Mouse (Mus musculus): ENCODE results near the gene Irgm1. TPM values are rescaled to one million over a fixed set of nuclear protein-coding genes. Genes with fewer than 3 reads are reported as not detected.
A peak's percentile ranks its signal among the peaks of the same experiment; 100 is the strongest.

Irgm1 gene
- polyA plus RNA-seq, 1 experiment = 11.4 TPM

GRCm38 (mm10) chr11:48844309-48844708, 27.2 kb downstream of the Irgm1 start:
- Histone ChIP-seq H3K4me3 (ENCODE audit: insufficient read depth, low read length) (no peak overlapping the region), H3K4me1 (ENCODE audit: control insufficient read depth, insufficient read depth, low read length) (no peaks in the 10 kb centered on the region), H3K27ac (ENCODE audit: insufficient read depth, low read length) (no peak overlapping the region)
- TF ChIP-seq CTCF (IDR thresholded peaks at IDR 0.05; ENCODE audit: extremely low read depth, insufficient read depth, low read length) (no peak), POLR2A (IDR thresholded peaks at IDR 0.05; ENCODE audit: extremely low read depth, insufficient read depth, low read length) (no peak)

GRCm38 (mm10) chr11:48843202-48843601, 28.3 kb downstream of the Irgm1 start:
- no peak overlapping the region for H3K4me3 ChIP-seq (ENCODE audit: insufficient read depth, low read length)
- no peak overlapping the region for H3K27ac ChIP-seq (ENCODE audit: insufficient read depth, low read length)
- TF ChIP-seq POLR2A (IDR thresholded peaks at IDR 0.05; ENCODE audit: extremely low read depth, insufficient read depth, low read length) (no peak), CTCF (IDR thresholded peaks at IDR 0.05; ENCODE audit: extremely low read depth, insufficient read depth, low read length) (no peak)
- no peaks in the 10 kb centered on the region; the same call in 1 of the 2 replicates for H3K4me1 ChIP-seq (ENCODE audit: control insufficient read depth, insufficient read depth, low read length)

GRCm38 (mm10) chr11:48842378-48842792, 29.1 kb downstream of the Irgm1 start:
- Histone ChIP-seq H3K4me3 (ENCODE audit: insufficient read depth, low read length) (no peak overlapping the region), H3K27ac (ENCODE audit: insufficient read depth, low read length) (no peak overlapping the region), H3K4me1 (ENCODE audit: control insufficient read depth, insufficient read depth, low read length) (no peaks in the 10 kb centered on the region; the same call in 1 of the 2 replicates)
- no peak for TF ChIP-seq POLR2A (IDR thresholded peaks at IDR 0.05; ENCODE audit: extremely low read depth, insufficient read depth, low read length)
- TF ChIP-seq CTCF (IDR thresholded peaks at IDR 0.05; ENCODE audit: extremely low read depth, insufficient read depth, low read length) = no peak

- Histone ChIP-seq H3K4me3 (ENCODE audit: insufficient read depth, low read length) (no peak overlapping the region), H3K27ac (ENCODE audit: insufficient read depth, low read length) (no peak overlapping the region), H3K4me1 (ENCODE audit: control insufficient read depth, insufficient read depth, low read length) (no peaks in the 10 kb centered on the region; the same call in 1 of the 2 replicates)
- TF ChIP-seq POLR2A (IDR thresholded peaks at IDR 0.05; ENCODE audit: extremely low read depth, insufficient read depth, low read length) (no peak), CTCF (IDR thresholded peaks at IDR 0.05; ENCODE audit: extremely low read depth, insufficient read depth, low read length) (no peak)
Observed at GRCm38 (mm10) chr11:48841213-48841612, 30.3 kb downstream of the Irgm1 start.

- Histone ChIP-seq H3K27ac (ENCODE audit: insufficient read depth, low read length) (no peak overlapping the region), H3K4me1 (ENCODE audit: control insufficient read depth, insufficient read depth, low read length) (no peaks in the 10 kb centered on the region; the same call in 1 of the 2 replicates), H3K4me3 (ENCODE audit: insufficient read depth, low read length) (no peak overlapping the region)
- TF ChIP-seq CTCF (IDR thresholded peaks at IDR 0.05; ENCODE audit: extremely low read depth, insufficient read depth, low read length) (no peak), POLR2A (IDR thresholded peaks at IDR 0.05; ENCODE audit: extremely low read depth, insufficient read depth, low read length) (no peak)
Observed at GRCm38 (mm10) chr11:48840805-48841204, 30.7 kb downstream of the Irgm1 start.

- TF ChIP-seq CTCF (IDR thresholded peaks at IDR 0.05; ENCODE audit: extremely low read depth, insufficient read depth, low read length) (no peak), POLR2A (IDR thresholded peaks at IDR 0.05; ENCODE audit: extremely low read depth, insufficient read depth, low read length) (no peak)
- Histone ChIP-seq H3K27ac (ENCODE audit: insufficient read depth, low read length) (no peak overlapping the region), H3K4me3 (ENCODE audit: insufficient read depth, low read length) (no peak overlapping the region), H3K4me1 (ENCODE audit: control insufficient read depth, insufficient read depth, low read length) (no peaks in the 10 kb centered on the region; the same call in 1 of the 2 replicates)
Observed at GRCm38 (mm10) chr11:48838879-48839680, 32.4 kb downstream of the Irgm1 start.

GRCm38 (mm10) chr11:48838181-48838797, 33.2 kb downstream of the Irgm1 start:
- H3K4me1 ChIP-seq (ENCODE audit: control insufficient read depth, insufficient read depth, low read length) = no peaks in the 10 kb centered on the region; the same call in 1 of the 2 replicates
- H3K27ac ChIP-seq (ENCODE audit: insufficient read depth, low read length) = no peak overlapping the region
- H3K4me3 ChIP-seq (ENCODE audit: insufficient read depth, low read length) = peak overlapping the region; percentile 72
- TF ChIP-seq POLR2A (IDR thresholded peaks at IDR 0.05; ENCODE audit: extremely low read depth, insufficient read depth, low read length) = no peak
- no peak for TF ChIP-seq CTCF (IDR thresholded peaks at IDR 0.05; ENCODE audit: extremely low read depth, insufficient read depth, low read length)

GRCm38 (mm10) chr11:48837310-48838180, 33.9 kb downstream of the Irgm1 start:
- Histone ChIP-seq H3K4me3 (ENCODE audit: insufficient read depth, low read length) (peak overlapping the region; percentile 72), H3K27ac (ENCODE audit: insufficient read depth, low read length) (0 out of 2 replicates have a peak overlapping the region, but pooled peaks have one; percentile 30), H3K4me1 (ENCODE audit: control insufficient read depth, insufficient read depth, low read length) (no peaks in the 10 kb centered on the region; the same call in 1 of the 2 replicates)
- 0 out of 2 replicates have a peak, but pooled peaks have one; percentile 14 for TF ChIP-seq POLR2A (IDR thresholded peaks at IDR 0.05; ENCODE audit: extremely low read depth, insufficient read depth, low read length)
- TF ChIP-seq CTCF (IDR thresholded peaks at IDR 0.05; ENCODE audit: extremely low read depth, insufficient read depth, low read length) = no peak

- TF ChIP-seq POLR2A (IDR thresholded peaks at IDR 0.05; ENCODE audit: extremely low read depth, insufficient read depth, low read length) (no peak), CTCF (IDR thresholded peaks at IDR 0.05; ENCODE audit: extremely low read depth, insufficient read depth, low read length) (no peak)
- Histone ChIP-seq H3K4me3 (ENCODE audit: insufficient read depth, low read length) (peak overlapping the region; percentile 72), H3K4me1 (ENCODE audit: control insufficient read depth, insufficient read depth, low read length) (no peaks in the 10 kb centered on the region; the same call in 1 of the 2 replicates), H3K27ac (ENCODE audit: insufficient read depth, low read length) (no peak overlapping the region)
Observed at GRCm38 (mm10) chr11:48836990-48837309, 34.5 kb downstream of the Irgm1 start.

All from cortical plate, adult 2 months (tissue).